Mouse (Mus musculus): ENCODE data around the gene Polr2c. TPM values are rescaled to one million over a fixed set of nuclear protein-coding genes. Genes with fewer than 3 reads are reported as not detected.
A peak's percentile ranks its signal among the peaks of the same experiment; 100 is the strongest.

Gene Polr2c
- polyA plus RNA-seq, 1 experiment from 2014 or later, result 50.6 TPM

GRCm38 (mm10) chr8:94904450-94905175 lies 47.4 kb downstream of the Polr2c start:
- no peak for TF ChIP-seq CTCF (IDR thresholded peaks at IDR 0.05; ENCODE audit: low read depth)
- TF ChIP-seq EP300 (IDR thresholded peaks at IDR 0.05; ENCODE audit: low read depth), result no peak
- Histone ChIP-seq H3K36me3 (replicated peaks; ENCODE audit: insufficient read depth, low read length) (no peaks in the 10 kb centered on the region), H3K9ac (replicated peaks) (no peak overlapping the region), H3K4me2 (ENCODE audit: low read depth, low read length) (no peak overlapping the region), H3K9me3 (ENCODE audit: low read length) (no peaks in the 10 kb centered on the region), H3K4me3 (ENCODE audit: low read depth, low read length) (no peak overlapping the region), H3K27ac (ENCODE audit: low read depth) (no peak overlapping the region), H3K27me3 (ENCODE audit: insufficient read depth, low read length) (no peaks in the 10 kb centered on the region), H3K4me1 (ENCODE audit: insufficient read depth) (peaks cover 18% of the 10 kb centered on the region)
- 78% methylated on average over 12 of the region's 12 CpGs for WGBS (ENCODE audit: insufficient replicate concordance)
- ATAC-seq (peak; percentile 15; the same call in 1 of the 2 replicates), DNase-seq (peak; percentile 66)

- peaks cover under 1% of the 10 kb centered on the region for H3K27me3 ChIP-seq (ENCODE audit: insufficient read depth, low read length)
- no peak overlapping the region for H3K27ac ChIP-seq (ENCODE audit: low read depth)
- DNase-seq (no peak), ATAC-seq (no peak)
- H3K9ac ChIP-seq (replicated peaks), result no peak overlapping the region
- H3K9me3 ChIP-seq (ENCODE audit: low read length), result no peaks in the 10 kb centered on the region
- WGBS (ENCODE audit: insufficient replicate concordance), result 81% methylated on average over 18 of the region's 18 CpGs
- H3K4me3 ChIP-seq (ENCODE audit: low read depth, low read length), result no peak overlapping the region
- H3K36me3 ChIP-seq (replicated peaks; ENCODE audit: insufficient read depth, low read length), result no peaks in the 10 kb centered on the region
- no peaks in the 10 kb centered on the region for H3K4me1 ChIP-seq (ENCODE audit: insufficient read depth)
- TF ChIP-seq CTCF (IDR thresholded peaks at IDR 0.05; ENCODE audit: low read depth), result no peak
- TF ChIP-seq EP300 (IDR thresholded peaks at IDR 0.05; ENCODE audit: low read depth), result no peak
- H3K4me2 ChIP-seq (ENCODE audit: low read depth, low read length), result no peak overlapping the region
Observed at GRCm38 (mm10) chr8:94907591-94908300, 50.5 kb downstream of the Polr2c start.

GRCm38 (mm10) chr8:94908847-94909246 lies 51.6 kb downstream of the Polr2c start:
- Histone ChIP-seq H3K4me2 (ENCODE audit: low read depth, low read length) (no peak overlapping the region), H3K27me3 (ENCODE audit: insufficient read depth, low read length) (peaks cover 12% of the 10 kb centered on the region), H3K9me3 (ENCODE audit: low read length) (no peaks in the 10 kb centered on the region), H3K36me3 (replicated peaks; ENCODE audit: insufficient read depth, low read length) (no peaks in the 10 kb centered on the region), H3K27ac (ENCODE audit: low read depth) (no peak overlapping the region), H3K9ac (replicated peaks) (no peak overlapping the region), H3K4me1 (ENCODE audit: insufficient read depth) (no peaks in the 10 kb centered on the region), H3K4me3 (ENCODE audit: low read depth, low read length) (no peak overlapping the region)
- TF ChIP-seq CTCF (IDR thresholded peaks at IDR 0.05; ENCODE audit: low read depth) (peak; percentile 98), EP300 (IDR thresholded peaks at IDR 0.05; ENCODE audit: low read depth) (no peak)
- WGBS (ENCODE audit: insufficient replicate concordance), result 3% methylated on average over 4 of the region's 4 CpGs
- peak; percentile 82 for ATAC-seq
- peak; percentile 92 for DNase-seq

- H3K27me3 ChIP-seq (ENCODE audit: insufficient read depth, low read length), result peaks cover 27% of the 10 kb centered on the region
- 45% methylated on average over 73 of the region's 77 CpGs for WGBS (ENCODE audit: insufficient replicate concordance)
- peaks cover 16% of the 10 kb centered on the region for H3K4me1 ChIP-seq (ENCODE audit: insufficient read depth)
- DNase-seq (peak; percentile 76), ATAC-seq (peak; percentile 26; the same call in 1 of the 2 replicates)
- H3K4me2 ChIP-seq (ENCODE audit: low read depth, low read length), result peak overlapping the region; percentile 51
- H3K4me3 ChIP-seq (ENCODE audit: low read depth, low read length), result peak overlapping the region; percentile 31
- no peaks in the 10 kb centered on the region for H3K9me3 ChIP-seq (ENCODE audit: low read length)
- H3K27ac ChIP-seq (ENCODE audit: low read depth), result no peak overlapping the region
- H3K36me3 ChIP-seq (replicated peaks; ENCODE audit: insufficient read depth, low read length), result no peaks in the 10 kb centered on the region
- H3K9ac ChIP-seq (replicated peaks), result no peak overlapping the region
- peak; percentile 76 for TF ChIP-seq CTCF (IDR thresholded peaks at IDR 0.05; ENCODE audit: low read depth)
- no peak for TF ChIP-seq EP300 (IDR thresholded peaks at IDR 0.05; ENCODE audit: low read depth)
Observed at GRCm38 (mm10) chr8:94913061-94913660, 55.9 kb downstream of the Polr2c start.

- Histone ChIP-seq H3K4me1 (ENCODE audit: insufficient read depth) (peaks cover 19% of the 10 kb centered on the region), H3K9ac (replicated peaks) (no peak overlapping the region), H3K27me3 (ENCODE audit: insufficient read depth, low read length) (peaks cover 30% of the 10 kb centered on the region), H3K36me3 (replicated peaks; ENCODE audit: insufficient read depth, low read length) (no peaks in the 10 kb centered on the region), H3K4me2 (ENCODE audit: low read depth, low read length) (no peak overlapping the region), H3K9me3 (ENCODE audit: low read length) (no peaks in the 10 kb centered on the region), H3K4me3 (ENCODE audit: low read depth, low read length) (no peak overlapping the region), H3K27ac (ENCODE audit: low read depth) (no peak overlapping the region)
- TF ChIP-seq EP300 (IDR thresholded peaks at IDR 0.05; ENCODE audit: low read depth) (no peak), CTCF (IDR thresholded peaks at IDR 0.05; ENCODE audit: low read depth) (no peak)
- DNase-seq (no peak), ATAC-seq (no peak)
- 88% methylated on average over 6 of the region's 6 CpGs for WGBS (ENCODE audit: insufficient replicate concordance)
Observed at GRCm38 (mm10) chr8:94914256-94914655, 57.0 kb downstream of the Polr2c start.

GRCm38 (mm10) chr8:94914701-94915101 lies 57.5 kb downstream of the Polr2c start:
- no peak overlapping the region for H3K9ac ChIP-seq (replicated peaks)
- no peak for DNase-seq
- WGBS (ENCODE audit: insufficient replicate concordance), result 71% methylated on average over 3 of the region's 3 CpGs
- TF ChIP-seq CTCF (IDR thresholded peaks at IDR 0.05; ENCODE audit: low read depth), result no peak
- no peak for TF ChIP-seq EP300 (IDR thresholded peaks at IDR 0.05; ENCODE audit: low read depth)
- H3K4me1 ChIP-seq (ENCODE audit: insufficient read depth), result peaks cover 19% of the 10 kb centered on the region
- peaks cover 30% of the 10 kb centered on the region for H3K27me3 ChIP-seq (ENCODE audit: insufficient read depth, low read length)
- H3K27ac ChIP-seq (ENCODE audit: low read depth), result no peak overlapping the region
- H3K4me3 ChIP-seq (ENCODE audit: low read depth, low read length), result no peak overlapping the region
- no peaks in the 10 kb centered on the region for H3K9me3 ChIP-seq (ENCODE audit: low read length)
- no peak overlapping the region for H3K4me2 ChIP-seq (ENCODE audit: low read depth, low read length)
- no peaks in the 10 kb centered on the region for H3K36me3 ChIP-seq (replicated peaks; ENCODE audit: insufficient read depth, low read length)
- no peak for ATAC-seq

All from liver, postnatal 0 days (tissue).